Mouse (Mus musculus): ENCODE data around the gene Mfap4.

Gene Mfap4

GRCm38 (mm10) chr11:61484613-61485540 is at the start of gene Mfap4:
TSS of gene Mfap4 (plus strand) at chr11:61485431.
- no peak for DNase-seq (ENCODE audit: extremely low read depth, low read depth, low spot score)

GRCm38 (mm10) chr11:61436298-61436697 is 48.9 kb upstream of the Mfap4 start:
- no peak for DNase-seq (ENCODE audit: extremely low read depth, low read depth, low spot score)

- no peak for DNase-seq (ENCODE audit: extremely low read depth, low read depth, low spot score)
These were observed 46.1 kb upstream of the Mfap4 start for GRCm38 (mm10) chr11:61439170-61439569.

- DNase-seq (ENCODE audit: extremely low read depth, low read depth, low spot score) = no peak
These were observed 44.8 kb upstream of the Mfap4 start for GRCm38 (mm10) chr11:61440416-61440815.

GRCm38 (mm10) chr11:61441670-61442069 is 43.6 kb upstream of the Mfap4 start:
- no peak for DNase-seq (ENCODE audit: extremely low read depth, low read depth, low spot score)

- no peak for DNase-seq (ENCODE audit: extremely low read depth, low read depth, low spot score)
These were observed 41.4 kb upstream of the Mfap4 start for GRCm38 (mm10) chr11:61443807-61444206.

- DNase-seq (ENCODE audit: extremely low read depth, low read depth, low spot score) = no peak
These were observed 37.9 kb upstream of the Mfap4 start for GRCm38 (mm10) chr11:61447296-61447695.

- no peak for DNase-seq (ENCODE audit: extremely low read depth, low read depth, low spot score)
These were observed 37.2 kb upstream of the Mfap4 start for GRCm38 (mm10) chr11:61448041-61448440.

- DNase-seq (ENCODE audit: extremely low read depth, low read depth, low spot score) = peak; percentile 85
These were observed 36.5 kb upstream of the Mfap4 start for GRCm38 (mm10) chr11:61448599-61449225.

GRCm38 (mm10) chr11:61449499-61450292 is 35.5 kb upstream of the Mfap4 start:
- DNase-seq (ENCODE audit: extremely low read depth, low read depth, low spot score) = no peak

GRCm38 (mm10) chr11:61464071-61464470 is 21.2 kb upstream of the Mfap4 start:
- no peak for DNase-seq (ENCODE audit: extremely low read depth, low read depth, low spot score)

- DNase-seq (ENCODE audit: extremely low read depth, low read depth, low spot score) = no peak
These were observed 19.8 kb upstream of the Mfap4 start for GRCm38 (mm10) chr11:61465422-61465821.

- no peak for DNase-seq (ENCODE audit: extremely low read depth, low read depth, low spot score)
These were observed 16.7 kb upstream of the Mfap4 start for GRCm38 (mm10) chr11:61468534-61468933.

- DNase-seq (ENCODE audit: extremely low read depth, low read depth, low spot score) = no peak
These were observed 15.8 kb upstream of the Mfap4 start for GRCm38 (mm10) chr11:61469317-61469917.

- no peak for DNase-seq (ENCODE audit: extremely low read depth, low read depth, low spot score)
These were observed 14.4 kb upstream of the Mfap4 start for GRCm38 (mm10) chr11:61470880-61471279.

- DNase-seq (ENCODE audit: extremely low read depth, low read depth, low spot score) = no peak
These were observed 11.6 kb upstream of the Mfap4 start for GRCm38 (mm10) chr11:61473630-61474029.

GRCm38 (mm10) chr11:61476786-61477382 is 8.3 kb upstream of the Mfap4 start:
- peak; percentile 82 for DNase-seq (ENCODE audit: extremely low read depth, low read depth, low spot score)

GRCm38 (mm10) chr11:61477566-61478508 is 7.4 kb upstream of the Mfap4 start:
- DNase-seq (ENCODE audit: extremely low read depth, low read depth, low spot score) = no peak

- DNase-seq (ENCODE audit: extremely low read depth, low read depth, low spot score) = no peak
These were observed 6.4 kb upstream of the Mfap4 start for GRCm38 (mm10) chr11:61478788-61479187.

Measured in fat pad, adult 2 months (tissue).